In the genomic region with DNA sequence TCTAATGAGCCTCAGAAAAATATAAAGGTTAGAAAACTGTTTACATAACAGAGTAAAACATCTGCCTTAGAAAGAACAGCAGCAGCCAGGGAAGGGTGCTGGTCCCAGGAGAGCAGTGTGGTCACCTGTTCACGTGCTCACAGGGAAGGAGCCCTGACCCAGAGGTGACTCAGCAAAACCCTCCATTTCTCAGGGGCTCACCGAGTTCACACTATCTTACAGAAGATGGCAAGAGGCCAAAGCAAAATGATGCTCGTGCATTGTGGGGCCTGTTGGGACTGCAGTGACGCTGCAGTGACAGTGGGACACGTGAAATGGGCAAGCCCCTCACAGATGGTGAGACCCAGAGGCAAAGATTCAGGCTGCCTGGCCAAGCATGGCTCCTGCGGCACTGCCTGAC, we compare ENCODE assay signal across 32 mouse cellular contexts. TPM values are rescaled to one million over a fixed set of nuclear protein-coding genes. Genes with fewer than 3 reads are reported as not detected.
A peak's percentile ranks its signal among the peaks of the same experiment; 100 is the strongest.
DNase-seq lines count a peak whose midpoint lies in the region; ATAC-seq and TF ChIP-seq lines count a peak whose summit lies in the region.
"Not testable (repeated sequence)": the region's sequence is repeated elsewhere in the genome, so short reads cannot be mapped to it uniquely, and the experiment has no call there.
"Had no signal": no experiment of that assay in that cellular context is flagged by ENCODE, and none has a peak within 500 bp of the region (broad histone marks: within the 10 kb centered on the region; RNA-seq: fewer than 3 reads in every experiment).

No protein-coding gene starts in this region.

- TF ChIP-seq POLR2A in MEL (IDR thresholded peaks at IDR 0.05; ENCODE audit: control insufficient read depth in 1 of 2, insufficient read depth in 1 of 2, low read depth in 1 of 2, low read length in 2 of 2, poor library complexity in 1 of 2): not testable (repeated sequence)

- TF ChIP-seq RAD21 in MEL (IDR thresholded peaks at IDR 0.05; ENCODE audit: low read depth, low read length): not testable (repeated sequence)

- H3K9me3 ChIP-seq in MEL (replicated peaks; ENCODE audit: insufficient read depth, low read length): not testable (repeated sequence)
- peaks cover 65% of the 10 kb centered on the region for H3K9me3 ChIP-seq in forebrain, embryonic 13.5 days (replicated peaks)
- peaks cover 27% of the 10 kb centered on the region for H3K9me3 ChIP-seq in hindbrain, postnatal 0 days (ENCODE audit: low read length)
- H3K9me3 ChIP-seq in limb, embryonic 15.5 days: peaks cover 15% of the 10 kb centered on the region

- 0 out of 2 replicates have a peak, but pooled peaks have one; percentile 20 for ATAC-seq in forebrain, embryonic 13.5 days
- peak; percentile 33; the same call in 1 of the 2 replicates for ATAC-seq in hindbrain, postnatal 0 days
- peak; percentile 30; the same call in 1 of the 2 replicates for ATAC-seq in limb, embryonic 15.5 days (ENCODE audit: insufficient number of reproducible peaks, low FRiP score, low TSS enrichment, low read depth)

- not testable (repeated sequence) for H3K27me3 ChIP-seq in MEL (ENCODE audit: control insufficient read depth in 1 of 2, insufficient read depth in 2 of 2, low read length in 2 of 2); forebrain, embryonic 13.5 days; hindbrain, postnatal 0 days (ENCODE audit: insufficient read depth, low read length); limb, embryonic 15.5 days

- H3K4me3 ChIP-seq in MEL (ENCODE audit: control insufficient read depth in 1 of 2, insufficient read depth in 1 of 2, low read depth in 2 of 2, low read length in 2 of 2); forebrain, embryonic 13.5 days; hindbrain, postnatal 0 days (ENCODE audit: low read length); limb, embryonic 15.5 days: not testable (repeated sequence)

- not testable (repeated sequence) for H3K4me1 ChIP-seq in MEL (ENCODE audit: control insufficient read depth in 1 of 2, insufficient read depth in 2 of 2, low read length in 2 of 2); forebrain, embryonic 13.5 days; hindbrain, postnatal 0 days (ENCODE audit: insufficient read depth, low read length); limb, embryonic 15.5 days

- not testable (repeated sequence) for TF ChIP-seq CTCF in MEL (IDR thresholded peaks at IDR 0.05 in 2 of 3, conservative IDR thresholded peaks at IDR 0.05 in 1 of 3; ENCODE audit: control insufficient read depth in 1 of 3, insufficient read depth in 1 of 3, low read depth in 2 of 3, low read length in 3 of 3, poor library complexity in 1 of 3, severe bottlenecking in 1 of 3); hindbrain, postnatal 0 days (IDR thresholded peaks at IDR 0.05; ENCODE audit: low read depth)

- not testable (repeated sequence) for H3K27ac ChIP-seq in MEL (ENCODE audit: control insufficient read depth, low read depth, low read length); forebrain, embryonic 13.5 days; hindbrain, postnatal 0 days; limb, embryonic 15.5 days

- H3K36me3 ChIP-seq in MEL (ENCODE audit: control insufficient read depth in 1 of 2, insufficient read depth in 2 of 2, low read length in 2 of 2); forebrain, embryonic 13.5 days (ENCODE audit: poor library complexity, severe bottlenecking); hindbrain, postnatal 0 days (ENCODE audit: insufficient read depth, low read length); limb, embryonic 15.5 days: not testable (repeated sequence)

- not testable (repeated sequence) for H3K4me2 ChIP-seq in forebrain, embryonic 13.5 days; hindbrain, postnatal 0 days (ENCODE audit: low read depth, low read length); limb, embryonic 15.5 days

- H3K79me2 ChIP-seq in MEL (ENCODE audit: control insufficient read depth, insufficient read depth, low read length, poor library complexity): not testable (repeated sequence)

- not testable (repeated sequence) for H3K9ac ChIP-seq in MEL (ENCODE audit: control insufficient read depth, low read depth, low read length, poor library complexity, severe bottlenecking); forebrain, embryonic 13.5 days; hindbrain, postnatal 0 days (replicated peaks; ENCODE audit: low read length); limb, embryonic 15.5 days

- TF ChIP-seq EP300 in MEL (IDR thresholded peaks at IDR 0.05; ENCODE audit: low read depth in 1 of 2, low read length in 2 of 2): not testable (repeated sequence)

- peak; percentile 15 for DNase-seq in 3T3-L1 (ENCODE audit: low read depth, low spot score)
- peak; percentile 61 for DNase-seq in MEL (ENCODE audit: low read depth, low spot score)
- DNase-seq in cerebellum, postnatal 10 days: peak; percentile 34 to 54
- DNase-seq in hindbrain, postnatal 0 days (ENCODE audit: low spot score): peak; percentile 4
- peak; percentile 39 to 43 for DNase-seq in layer of hippocampus, adult 8-10 months (ENCODE audit: low spot score in 2 of 2)

- WGBS in forebrain, embryonic 13.5 days: 61% methylated on average over 6 of the region's 6 CpGs
- WGBS in hindbrain, postnatal 0 days: 61% methylated on average over 5 of the region's 6 CpGs
- 62% methylated on average over 6 of the region's 6 CpGs for WGBS in limb, embryonic 15.5 days

RNA-seq across cellular contexts. Expression of a gene that starts 33.4 kb away (rescaled TPM):
- total RNA-seq in MEL (2012; rRNA removed): not detected in 2 replicates
- not detected for polyA plus RNA-seq in MEL (2012; ENCODE audit: insufficient read depth in 1 of 2, insufficient read length in 2 of 2, low read depth in 1 of 2, low replicate concordance in 2 of 2, missing spikeins in 1 of 2)
- not detected in 2 replicates for polyA plus RNA-seq in forebrain, embryonic 13.5 days (2015; fragmentation: Nextera tagmentation; extraction: Ambion mirVana)
- not detected in 2 replicates for total RNA-seq in hindbrain, postnatal 0 days (2014; rRNA removed)
- polyA plus RNA-seq in hindbrain, postnatal 0 days (2015; fragmentation: Nextera tagmentation; extraction: Ambion mirVana): not detected in 2 replicates
- not detected for total RNA-seq in layer of hippocampus, adult 8-10 months (2022)
- not detected in 2 replicates for polyA plus RNA-seq in limb, embryonic 15.5 days (2015; fragmentation: Nextera tagmentation; extraction: Ambion mirVana)
- total RNA-seq: adrenal gland, postnatal 14 days; ES-E14; gastrocnemius, adult 8-10 months; gastrocnemius, postnatal 4 days; heart, postnatal 25 days; layer of hippocampus, postnatal 14 days; liver, adult 2 months; megakaryocyte, adult 5-6 weeks; neutrophil, adult 5-6 weeks had no signal
- polyA plus RNA-seq: CD4-positive, CD25-positive, alpha-beta regulatory T cell, adult 4 months; embryonic facial prominence, embryonic 12.5 days; forebrain, embryonic 16.5 days; heart, embryonic 15.5 days; hindbrain, embryonic 11.5 days; hindbrain, embryonic 16.5 days; intestine, embryonic 15.5 days; kidney, postnatal 0 days; limb, embryonic 11.5 days; liver, adult 2 months; liver, embryonic 15.5 days; lung, embryonic 16.5 days; midbrain, embryonic 11.5 days; midbrain, embryonic 16.5 days; neural tube, embryonic 11.5 days; stomach, embryonic 16.5 days; urinary bladder, adult 2 months had no signal

RNA-seq across cellular contexts. Expression of a gene that starts 42.4 kb away (rescaled TPM):
- not detected in 2 replicates for total RNA-seq in MEL (2012; rRNA removed)
- not detected for polyA plus RNA-seq in MEL (2012; ENCODE audit: insufficient read depth in 1 of 2, insufficient read length in 2 of 2, low read depth in 1 of 2, low replicate concordance in 2 of 2, missing spikeins in 1 of 2)
- not detected in 2 replicates for polyA plus RNA-seq in forebrain, embryonic 13.5 days (2015; fragmentation: Nextera tagmentation; extraction: Ambion mirVana)
- not detected in 2 replicates for total RNA-seq in hindbrain, postnatal 0 days (2014; rRNA removed)
- polyA plus RNA-seq in hindbrain, postnatal 0 days (2015; fragmentation: Nextera tagmentation; extraction: Ambion mirVana): not detected in 2 replicates
- total RNA-seq in layer of hippocampus, adult 8-10 months (2022): not detected
- polyA plus RNA-seq in limb, embryonic 15.5 days (2015; fragmentation: Nextera tagmentation; extraction: Ambion mirVana): not detected in 2 replicates
- total RNA-seq: adrenal gland, postnatal 14 days; ES-E14; gastrocnemius, adult 8-10 months; gastrocnemius, postnatal 4 days; heart, postnatal 25 days; layer of hippocampus, postnatal 14 days; liver, adult 2 months; megakaryocyte, adult 5-6 weeks; neutrophil, adult 5-6 weeks had no signal
- polyA plus RNA-seq: CD4-positive, CD25-positive, alpha-beta regulatory T cell, adult 4 months; embryonic facial prominence, embryonic 12.5 days; forebrain, embryonic 16.5 days; heart, embryonic 15.5 days; hindbrain, embryonic 11.5 days; hindbrain, embryonic 16.5 days; intestine, embryonic 15.5 days; kidney, postnatal 0 days; limb, embryonic 11.5 days; liver, adult 2 months; liver, embryonic 15.5 days; lung, embryonic 16.5 days; midbrain, embryonic 11.5 days; midbrain, embryonic 16.5 days; neural tube, embryonic 11.5 days; stomach, embryonic 16.5 days; urinary bladder, adult 2 months had no signal

RNA-seq across cellular contexts. Expression of a gene that starts 56.0 kb away (rescaled TPM):
- not detected in 2 replicates for total RNA-seq in MEL (2012; rRNA removed)
- not detected for polyA plus RNA-seq in MEL (2012; ENCODE audit: insufficient read depth in 1 of 2, insufficient read length in 2 of 2, low read depth in 1 of 2, low replicate concordance in 2 of 2, missing spikeins in 1 of 2)
- polyA plus RNA-seq in forebrain, embryonic 13.5 days (2015; fragmentation: Nextera tagmentation; extraction: Ambion mirVana): 0.09 TPM in 1 of 2 replicates, not detected in the other
- not detected in 2 replicates for total RNA-seq in hindbrain, postnatal 0 days (2014; rRNA removed)
- polyA plus RNA-seq in hindbrain, postnatal 0 days (2015; fragmentation: Nextera tagmentation; extraction: Ambion mirVana): 0.08 TPM in 1 of 2 replicates, not detected in the other
- under 1 TPM in 1 of 4 experiments, not detected in 3; 0.16 TPM for total RNA-seq in layer of hippocampus, adult 8-10 months (2022)
- polyA plus RNA-seq in limb, embryonic 15.5 days (2015; fragmentation: Nextera tagmentation; extraction: Ambion mirVana): 0.08 and 0.14 TPM in 2 replicates
- total RNA-seq: gastrocnemius, adult 8-10 months; heart, postnatal 25 days had no signal
- polyA plus RNA-seq: CD4-positive, CD25-positive, alpha-beta regulatory T cell, adult 4 months; embryonic facial prominence, embryonic 12.5 days; heart, embryonic 15.5 days; hindbrain, embryonic 11.5 days; hindbrain, embryonic 16.5 days; intestine, embryonic 15.5 days; kidney, postnatal 0 days; limb, embryonic 11.5 days; liver, embryonic 15.5 days; lung, embryonic 16.5 days; midbrain, embryonic 11.5 days; midbrain, embryonic 16.5 days; neural tube, embryonic 11.5 days; stomach, embryonic 16.5 days; urinary bladder, adult 2 months had no signal

Comparison
In these comparisons a context has a peak if more than half of its experiments do, and no peak if none do; other contexts are left out.
1. DNase-seq: peak in every context shown above with its lines; median percentile 61 in MEL; 44 in cerebellum, postnatal 10 days; 41 in layer of hippocampus, adult 8-10 months; 15 in 3T3-L1; 4 in hindbrain, postnatal 0 days.